Mouse (Mus musculus) 3134 (cell line): ENCODE data around the gene Golgb1.

Source experiments
- DNase-seq: peaks from one replicate; pipeline ENCODE4 v3.0.0-alpha.2; 2011; ENCODE audit warnings: low spot score; ENCODE audit not compliant: insufficient read length; ENCODE audit errors: extremely low read depth

The Golgb1 gene

GRCm38 (mm10) chr16:36941137-36941727, 66.3 kb downstream of the Golgb1 start:
- no peak for DNase-seq

GRCm38 (mm10) chr16:36941895-36942294, 67.0 kb downstream of the Golgb1 start:
- DNase-seq: no peak

- DNase-seq: no peak
These were observed 68.7 kb downstream of the Golgb1 start for GRCm38 (mm10) chr16:36943591-36943990.

- DNase-seq: no peak
These were observed 70.0 kb downstream of the Golgb1 start for GRCm38 (mm10) chr16:36944895-36945424.

GRCm38 (mm10) chr16:36946459-36947159, 71.7 kb downstream of the Golgb1 start:
- DNase-seq: no peak

GRCm38 (mm10) chr16:36947646-36948197, 72.8 kb downstream of the Golgb1 start:
- no peak for DNase-seq

GRCm38 (mm10) chr16:36949614-36950336, 74.8 kb downstream of the Golgb1 start:
- DNase-seq: no peak

- no peak for DNase-seq
These were observed 76.1 kb downstream of the Golgb1 start for GRCm38 (mm10) chr16:36951029-36951428.

GRCm38 (mm10) chr16:36955106-36955505, 80.2 kb downstream of the Golgb1 start:
- no peak for DNase-seq

- DNase-seq: no peak
These were observed 88.5 kb downstream of the Golgb1 start for GRCm38 (mm10) chr16:36963415-36963814.

GRCm38 (mm10) chr16:36979127-36979526, 104.2 kb downstream of the Golgb1 start:
- DNase-seq: no peak
